Comparison of ENCODE assay signal across 8 mouse cellular contexts in genomic region chr8:91069407-91069806, GRCm38 (mm10). TPM values are rescaled to one million over a fixed set of nuclear protein-coding genes. Genes with fewer than 3 reads are reported as not detected.
DNase-seq lines count a peak whose midpoint lies in the region; ATAC-seq and TF ChIP-seq lines count a peak whose summit lies in the region.

No protein-coding gene starts in this region.

- TF ChIP-seq CTCF in cerebellum, adult 2 months (IDR thresholded peaks at IDR 0.05; ENCODE audit: borderline replicate concordance, insufficient read depth, low read depth, low read length): no peak

- no peaks in the 10 kb centered on the region; the same call in 1 of the 2 replicates for H3K4me1 ChIP-seq in neural tube, embryonic 11.5 days (ENCODE audit: control insufficient read depth, insufficient read depth, low read length)
- H3K4me1 ChIP-seq in cerebellum, adult 2 months (ENCODE audit: control insufficient read depth, insufficient read depth, low read length): peaks cover 4% of the 10 kb centered on the region; the same call in 1 of the 2 replicates
- peaks cover 4% of the 10 kb centered on the region; the same call in 1 of the 2 replicates for H3K4me1 ChIP-seq in heart, embryonic 11.5 days (ENCODE audit: control insufficient read depth, insufficient read depth, low read length)
- H3K4me1 ChIP-seq in midbrain, embryonic 15.5 days: peaks cover 22% of the 10 kb centered on the region

- no peak for ATAC-seq in neural tube, embryonic 11.5 days (ENCODE audit: insufficient read depth, low FRiP score, low TSS enrichment)
- no peak for ATAC-seq in heart, embryonic 11.5 days (replicated peaks; ENCODE audit: insufficient number of reproducible peaks, low FRiP score, low TSS enrichment)
- ATAC-seq in midbrain, embryonic 15.5 days (replicated peaks): peak; percentile 15; the same call in 1 of the 2 replicates
- no peak for ATAC-seq in frontal cortex, adult (ENCODE audit: low TSS enrichment)

- H3K4me2 ChIP-seq in neural tube, embryonic 11.5 days (ENCODE audit: low read depth): peak overlapping the region; percentile 60
- peak overlapping the region; percentile 68 for H3K4me2 ChIP-seq in heart, embryonic 11.5 days
- H3K4me2 ChIP-seq in midbrain, embryonic 15.5 days: peak overlapping the region; percentile 68

- no peak for DNase-seq in neural tube, embryonic 11.5 days (ENCODE audit: low spot score)
- DNase-seq in neural tube, embryonic 10.5 days (ENCODE audit: extremely low spot score, low spot score): no peak
- DNase-seq in cerebellum, adult 2 months: peak; percentile 37 to 38
- DNase-seq in kidney, postnatal 10 days: peak; percentile 40
- no peak for DNase-seq in layer of hippocampus, postnatal 25 days (ENCODE audit: extremely low spot score in 1 of 2, low spot score in 1 of 2)

- H3K27me3 ChIP-seq in neural tube, embryonic 11.5 days (ENCODE audit: control insufficient read depth, insufficient read depth, low read length): no peaks in the 10 kb centered on the region
- H3K27me3 ChIP-seq in cerebellum, adult 2 months (ENCODE audit: control insufficient read depth, insufficient read depth, low read length): no peaks in the 10 kb centered on the region
- no peaks in the 10 kb centered on the region for H3K27me3 ChIP-seq in heart, embryonic 11.5 days (ENCODE audit: control insufficient read depth, insufficient read depth, low read length)
- no peaks in the 10 kb centered on the region for H3K27me3 ChIP-seq in midbrain, embryonic 15.5 days (replicated peaks)

- 0 out of 2 replicates have a peak overlapping the region, but pooled peaks have one; percentile 23 for H3K9ac ChIP-seq in neural tube, embryonic 11.5 days (ENCODE audit: low read length)
- peak overlapping the region; percentile 79; the same call in 1 of the 2 replicates for H3K9ac ChIP-seq in heart, embryonic 11.5 days (ENCODE audit: low read depth, low read length)
- 0 out of 2 replicates have a peak overlapping the region, but pooled peaks have one; percentile 66 for H3K9ac ChIP-seq in midbrain, embryonic 15.5 days

- H3K36me3 ChIP-seq in neural tube, embryonic 11.5 days (ENCODE audit: control insufficient read depth, insufficient read depth, low read length): no peaks in the 10 kb centered on the region
- no peaks in the 10 kb centered on the region for H3K36me3 ChIP-seq in heart, embryonic 11.5 days (ENCODE audit: control insufficient read depth, insufficient read depth, low read length)
- H3K36me3 ChIP-seq in midbrain, embryonic 15.5 days (replicated peaks): no peaks in the 10 kb centered on the region

- H3K4me3 ChIP-seq in neural tube, embryonic 11.5 days (ENCODE audit: low read depth, low read length): peak overlapping the region; percentile 82
- peak overlapping the region; percentile 82 for H3K4me3 ChIP-seq in cerebellum, adult 2 months (replicated peaks; ENCODE audit: insufficient read depth, low read depth, low read length)
- H3K4me3 ChIP-seq in heart, embryonic 11.5 days (ENCODE audit: low read depth, low read length): peak overlapping the region; percentile 59
- H3K4me3 ChIP-seq in midbrain, embryonic 15.5 days: peak overlapping the region; percentile 84

- no peak for TF ChIP-seq POLR2A in cerebellum, adult 2 months (IDR thresholded peaks at IDR 0.05; ENCODE audit: borderline replicate concordance, insufficient read depth, low read length)

- 12% methylated on average over 10 of the region's 10 CpGs for WGBS in neural tube, embryonic 11.5 days
- WGBS in cerebellum, adult 2 months: 5% methylated on average over 10 of the region's 10 CpGs
- 7% methylated on average over 10 of the region's 10 CpGs for WGBS in heart, embryonic 11.5 days (ENCODE audit: insufficient replicate concordance)
- 9% methylated on average over 10 of the region's 10 CpGs for WGBS in midbrain, embryonic 15.5 days

- no peaks in the 10 kb centered on the region for H3K9me3 ChIP-seq in neural tube, embryonic 11.5 days (ENCODE audit: control insufficient read depth, low read length)
- no peaks in the 10 kb centered on the region for H3K9me3 ChIP-seq in heart, embryonic 11.5 days (replicated peaks; ENCODE audit: control insufficient read depth, low read length)
- no peaks in the 10 kb centered on the region for H3K9me3 ChIP-seq in midbrain, embryonic 15.5 days

- H3K27ac ChIP-seq in neural tube, embryonic 11.5 days (ENCODE audit: low read depth, low read length): no peak overlapping the region
- H3K27ac ChIP-seq in cerebellum, adult 2 months (ENCODE audit: insufficient read depth, low read length): no peak overlapping the region
- no peak overlapping the region for H3K27ac ChIP-seq in heart, embryonic 11.5 days (ENCODE audit: low read depth, low read length)
- H3K27ac ChIP-seq in midbrain, embryonic 15.5 days: peak overlapping the region; percentile 84; the same call in 1 of the 2 replicates

RNA-seq across cellular contexts. Expression of gene Rbl2, which starts 0.5 kb away (rescaled TPM):
- 13.4 and 15.7 TPM in 2 replicates for polyA plus RNA-seq in neural tube, embryonic 11.5 days (2014; fragmentation: Nextera tagmentation; extraction: Ambion mirVana)
- 38.1 and 39.5 TPM in 2 replicates for polyA plus RNA-seq in cerebellum, adult 2 months (2012; rRNA removed)
- 14.6 and 14.7 TPM in 2 replicates for polyA plus RNA-seq in heart, embryonic 11.5 days (2014; fragmentation: Nextera tagmentation; extraction: Ambion mirVana)
- 22.0 and 22.1 TPM in 2 replicates for polyA plus RNA-seq in midbrain, embryonic 15.5 days (2015; fragmentation: Nextera tagmentation; extraction: Ambion mirVana)
- 10 to 100 TPM; 35.7 to 38.4 TPM for total RNA-seq in layer of hippocampus, postnatal 25 days (2021)

Comparison
In these comparisons a context has a peak if more than half of its experiments do, and no peak if none do; other contexts are left out.
1. DNase-seq: peak in cerebellum, adult 2 months (2 of 2) and kidney, postnatal 10 days (single experiment); none in neural tube, embryonic 11.5 days (single experiment), neural tube, embryonic 10.5 days (single experiment) and layer of hippocampus, postnatal 25 days (0 of 2).
2. H3K9ac ChIP-seq: peak in every context shown above with its lines; median percentile 79 in heart, embryonic 11.5 days; 66 in midbrain, embryonic 15.5 days; 23 in neural tube, embryonic 11.5 days.
3. Peak in every context shown above with its lines, with median percentiles within 50 percentile points of each other: H3K4me2 ChIP-seq and H3K4me3 ChIP-seq.